Mouse (Mus musculus) ZHBTc4 (cell line): ENCODE results near the gene Ghdc.
"Not testable (repeated sequence)": the region's sequence is repeated elsewhere in the genome, so short reads cannot be mapped to it uniquely, and the experiment has no call there.

ENCODE experiments used
- DNase-seq: peaks from one replicate; pipeline ENCODE4 v3.0.0-alpha.2; 2011; ENCODE audit warnings: low read depth, low spot score

Ghdc gene

GRCm38 (mm10) chr11:100770646-100771408, at the start of gene Ghdc:
Gene Ghdc (minus strand): TSS chr11:100770957.
- DNase-seq: peak; percentile 72

- no peak for DNase-seq
These were observed 49.3 kb upstream of the Ghdc start for GRCm38 (mm10) chr11:100820047-100820446.

GRCm38 (mm10) chr11:100819626-100820025, 48.9 kb upstream of the Ghdc start:
- no peak for DNase-seq

- no peak for DNase-seq
These were observed 48.3 kb upstream of the Ghdc start for GRCm38 (mm10) chr11:100819048-100819447.

- no peak for DNase-seq
These were observed 47.7 kb upstream of the Ghdc start for GRCm38 (mm10) chr11:100818359-100819012.

GRCm38 (mm10) chr11:100817311-100817710, 46.6 kb upstream of the Ghdc start:
- no peak for DNase-seq

GRCm38 (mm10) chr11:100816801-100817200, 46.0 kb upstream of the Ghdc start:
- no peak for DNase-seq

- DNase-seq: no peak
These were observed 45.6 kb upstream of the Ghdc start for GRCm38 (mm10) chr11:100816342-100816741.

- DNase-seq: peak; percentile 55
These were observed 43.7 kb upstream of the Ghdc start for GRCm38 (mm10) chr11:100814498-100814897.

GRCm38 (mm10) chr11:100811132-100811531, 40.4 kb upstream of the Ghdc start:
- DNase-seq: peak; percentile 44

GRCm38 (mm10) chr11:100810516-100810915, 39.8 kb upstream of the Ghdc start:
- DNase-seq: no peak

- DNase-seq: peak; percentile 67
These were observed 35.9 kb upstream of the Ghdc start for GRCm38 (mm10) chr11:100806380-100807305.

GRCm38 (mm10) chr11:100805535-100805934, 34.8 kb upstream of the Ghdc start:
- no peak for DNase-seq

GRCm38 (mm10) chr11:100804409-100804808, 33.7 kb upstream of the Ghdc start:
- DNase-seq: no peak

GRCm38 (mm10) chr11:100799426-100799825, 28.7 kb upstream of the Ghdc start:
- DNase-seq: no peak

- DNase-seq: peak; percentile 51
These were observed 25.8 kb upstream of the Ghdc start for GRCm38 (mm10) chr11:100796585-100796984.

GRCm38 (mm10) chr11:100795386-100795785, 24.6 kb upstream of the Ghdc start:
- no peak for DNase-seq

- DNase-seq: no peak
These were observed 20.8 kb upstream of the Ghdc start for GRCm38 (mm10) chr11:100791457-100792049.

GRCm38 (mm10) chr11:100790644-100791043, 19.9 kb upstream of the Ghdc start:
- DNase-seq: not testable (repeated sequence)

GRCm38 (mm10) chr11:100789702-100790101, 18.9 kb upstream of the Ghdc start:
- no peak for DNase-seq

GRCm38 (mm10) chr11:100785774-100786173, 15.0 kb upstream of the Ghdc start:
- DNase-seq: no peak

- no peak for DNase-seq
These were observed 13.5 kb upstream of the Ghdc start for GRCm38 (mm10) chr11:100784286-100784685.
